Mouse (Mus musculus) heart, postnatal 0 days (tissue): ENCODE measurements around the gene Usp47. TPM values are rescaled to one million over a fixed set of nuclear protein-coding genes. Genes with fewer than 3 reads are reported as not detected.
A peak's percentile ranks its signal among the peaks of the same experiment; 100 is the strongest.

Experiments used
- ATAC-seq: fragments of 200-750 bp; cut with Nextera tagmentation; 2 replicates; pipeline ENCODE4 v1.8.0; 2017; ENCODE audit warnings: low read depth, moderate number of reproducible peaks, moderate library complexity; ENCODE audit not compliant: insufficient read depth
- DNase-seq: peaks from one replicate; pipeline ENCODE4 v3.0.0-alpha.2; 2016; ENCODE audit warnings: low spot score
- H3K27ac ChIP-seq: fragments of 300-500 bp; sonication (generic); 2 replicates; pipeline ENCODE4 v1.5.1; 2014; ENCODE audit warnings: low read depth, mild to moderate bottlenecking
- H3K27me3 ChIP-seq: fragments of 300-500 bp; sonication (generic); 2 replicates; pipeline ENCODE4 v1.6.1; 2014; ENCODE audit warnings: low read length, mixed read lengths; ENCODE audit not compliant: control insufficient read depth, insufficient read depth
- H3K36me3 ChIP-seq: fragments of 300-500 bp; sonication (generic); replicated peaks from 2 replicates; pipeline ENCODE4 v1.6.1; 2014; ENCODE audit warnings: low read length, mixed read lengths; ENCODE audit not compliant: control insufficient read depth, insufficient read depth
- H3K4me1 ChIP-seq: fragments of 300-500 bp; sonication (generic); 2 replicates; pipeline ENCODE4 v1.6.1; 2014; ENCODE audit warnings: antibody characterized with exemption; ENCODE audit not compliant: control insufficient read depth, insufficient read depth
- H3K4me2 ChIP-seq: fragments of 300-500 bp; sonication (generic); 2 replicates; pipeline ENCODE4 v1.6.1; 2014; ENCODE audit warnings: low read depth, mild to moderate bottlenecking, low read length, moderate library complexity
- H3K4me3 ChIP-seq: fragments of 300-500 bp; sonication (generic); 2 replicates; pipeline ENCODE4 v1.5.1; 2014; ENCODE audit warnings: low read depth, low read length
- H3K9ac ChIP-seq: fragments of 300-500 bp; sonication (generic); replicated peaks from 2 replicates; pipeline ENCODE4 v1.6.1; 2014; ENCODE audit warnings: low read depth, low read length, mixed read lengths
- H3K9me3 ChIP-seq: fragments of 300-500 bp; sonication (generic); replicated peaks from 2 replicates; pipeline ENCODE4 v1.6.1; 2016; ENCODE audit warnings: low read length; ENCODE audit not compliant: control insufficient read depth
- CTCF ChIP-seq: IDR thresholded peaks from 2 replicates; pipeline ENCODE4 v1.5.1; 2016; ENCODE audit warnings: antibody characterized with exemption, control low read depth, low read depth
- EP300 ChIP-seq: IDR thresholded peaks from 2 replicates; pipeline ENCODE4 v1.6.1; 2016; ENCODE audit warnings: antibody characterized with exemption, low read depth
- WGBS: fragments of 180-500 bp; shearing (Covaris S2); extraction: QIAGEN DNeasy Blood & Tissue Kit; methylation state at CpG from one replicate; pipeline ENCODE4 v1.1.7; 2014; 5-methylcytosine and 5-hydroxymethylcytosine counted together
- polyA plus RNA-seq: library from polyadenylated mRNA; unstranded; fragments of >200 nt; fragmentation: Nextera tagmentation; extraction: Ambion mirVana; gene quantifications from 2 replicates; pipeline ENCODE4 v1.2.1, GENCODE M21; 2015
- total RNA-seq: library from RNA; depleted of rRNA; stranded (reverse); fragments of >200 nt; gene quantifications from 2 replicates; pipeline ENCODE4 v1.2.3, GENCODE M21; 2014; ENCODE audit warnings: low replicate concordance

The Usp47 gene
- total and polyA plus RNA-seq, 2 experiments from 2014 or later: 39.6 to 44.0 TPM

DNA sequence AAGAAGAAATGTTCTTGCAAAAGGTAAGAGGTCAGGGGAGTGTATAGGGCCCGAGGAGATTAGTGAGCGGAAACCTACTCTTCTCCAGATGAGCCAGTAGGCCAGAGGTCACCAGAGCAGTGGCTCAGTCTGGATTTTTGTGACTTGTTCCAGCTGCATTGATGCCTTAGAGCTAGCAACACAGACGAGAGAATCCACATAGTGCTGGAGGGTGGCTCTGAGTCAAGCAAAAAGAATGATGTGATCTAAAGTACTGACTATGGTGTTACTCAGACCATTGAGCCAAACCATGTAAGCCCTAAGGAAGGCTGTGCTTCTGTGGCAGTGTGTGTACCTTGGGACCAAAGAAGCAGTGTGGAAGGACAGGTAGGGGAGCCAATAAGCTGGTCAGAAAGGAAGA is 36.4 kb upstream of the Usp47 start:
- WGBS: 73% methylated on average over 3 of the region's 3 CpGs
- no peak overlapping the region for H3K4me3 ChIP-seq
- no peak overlapping the region for H3K9ac ChIP-seq
- no peaks in the 10 kb centered on the region for H3K36me3 ChIP-seq
- no peak for DNase-seq
- no peaks in the 10 kb centered on the region for H3K27me3 ChIP-seq
- no peaks in the 10 kb centered on the region for H3K4me1 ChIP-seq
- no peak for ATAC-seq
- H3K4me2 ChIP-seq: no peak overlapping the region
- H3K9me3 ChIP-seq: no peaks in the 10 kb centered on the region
- TF ChIP-seq EP300 (no peak), CTCF (no peak)
- H3K27ac ChIP-seq: no peak overlapping the region

DNA sequence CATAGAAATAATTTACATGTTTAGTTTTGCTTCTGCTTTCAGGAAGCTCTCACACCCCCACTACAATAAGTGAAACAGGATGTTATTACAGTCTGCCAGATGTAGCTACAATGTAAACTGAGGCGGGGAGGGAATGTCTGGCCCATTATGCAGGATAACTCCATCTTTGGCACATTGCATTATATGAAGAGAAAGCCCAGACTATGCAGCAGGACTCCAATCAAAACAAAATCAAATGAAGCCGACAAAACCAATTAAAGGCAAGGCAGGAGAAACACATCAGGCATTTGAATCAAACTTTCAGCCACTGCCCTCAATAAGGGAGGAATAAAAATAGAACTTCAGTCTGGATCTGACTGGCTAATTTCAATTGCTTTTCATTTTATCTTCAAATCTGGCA is 25.9 kb upstream of the Usp47 start:
- H3K27me3 ChIP-seq: no peaks in the 10 kb centered on the region
- no peaks in the 10 kb centered on the region for H3K9me3 ChIP-seq
- DNase-seq (no peak), ATAC-seq (no peak)
- no peaks in the 10 kb centered on the region for H3K36me3 ChIP-seq
- no peak overlapping the region for H3K4me2 ChIP-seq
- no peak overlapping the region for H3K9ac ChIP-seq
- H3K4me3 ChIP-seq: no peak overlapping the region
- peaks cover 7% of the 10 kb centered on the region; the same call in 1 of the 2 replicates for H3K4me1 ChIP-seq
- WGBS: 51% methylated on average over 2 of the region's 2 CpGs
- no peak overlapping the region for H3K27ac ChIP-seq
- no peak for TF ChIP-seq CTCF
- TF ChIP-seq EP300: no peak

- TF ChIP-seq EP300 (no peak), CTCF (no peak)
- DNase-seq (no peak), ATAC-seq (peak; percentile 70)
- Histone ChIP-seq H3K27me3 (no peaks in the 10 kb centered on the region), H3K4me2 (no peak overlapping the region), H3K27ac (peak overlapping the region; percentile 58), H3K4me1 (peaks cover 7% of the 10 kb centered on the region; the same call in 1 of the 2 replicates), H3K9me3 (no peaks in the 10 kb centered on the region), H3K36me3 (no peaks in the 10 kb centered on the region), H3K4me3 (no peak overlapping the region), H3K9ac (no peak overlapping the region)
- WGBS: 31% methylated on average over 6 of the region's 6 CpGs
Observed at GRCm38 (mm10) chr7:111998446-111999004, 24.8 kb upstream of the Usp47 start.

DNA sequence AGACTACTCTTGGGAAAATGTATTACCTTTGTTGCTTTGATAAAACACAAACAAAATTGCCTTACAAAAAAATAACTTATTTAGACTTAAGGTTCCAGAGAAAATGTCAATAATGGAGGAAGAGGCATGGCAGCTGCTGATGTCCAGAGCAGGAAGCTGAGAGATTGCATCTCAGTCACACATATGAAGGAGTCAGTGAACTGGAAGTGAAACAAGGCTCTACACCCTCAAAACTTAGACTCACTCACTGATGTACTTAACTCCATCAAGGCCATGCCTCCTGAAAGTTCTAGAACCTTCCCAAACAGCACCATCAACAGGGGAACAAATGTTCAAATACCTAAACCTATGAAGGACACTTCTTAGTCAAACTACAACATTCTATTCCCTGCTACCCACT is 23.9 kb upstream of the Usp47 start:
- no peak overlapping the region for H3K9ac ChIP-seq
- H3K9me3 ChIP-seq: no peaks in the 10 kb centered on the region
- no peak overlapping the region for H3K4me3 ChIP-seq
- TF ChIP-seq CTCF (no peak), EP300 (no peak)
- DNase-seq: no peak
- H3K4me2 ChIP-seq: no peak overlapping the region
- H3K27me3 ChIP-seq: no peaks in the 10 kb centered on the region
- peaks cover 7% of the 10 kb centered on the region; the same call in 1 of the 2 replicates for H3K4me1 ChIP-seq
- ATAC-seq: no peak
- H3K27ac ChIP-seq: no peak overlapping the region
- no peaks in the 10 kb centered on the region for H3K36me3 ChIP-seq

DNA sequence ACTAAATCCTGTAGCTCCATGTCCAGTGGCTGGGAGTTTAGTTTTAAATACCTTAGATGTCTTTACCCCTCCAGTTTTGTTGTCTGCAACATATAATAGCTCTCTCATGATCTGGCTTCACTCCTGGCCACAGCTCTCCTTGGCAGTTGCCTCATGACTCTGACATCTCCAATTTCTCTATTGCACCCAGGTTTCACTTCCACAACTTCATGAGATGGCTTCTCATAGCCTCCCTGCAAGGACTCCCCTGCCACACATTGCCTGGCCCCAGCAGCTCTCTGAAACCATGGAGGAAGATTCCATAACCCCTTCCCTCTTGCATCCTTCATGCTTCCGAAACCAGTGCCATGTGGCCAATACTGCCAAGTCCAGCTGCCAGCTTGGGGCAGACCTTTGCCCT is 23.1 kb upstream of the Usp47 start:
- WGBS: 91% methylated on average over 1 of the region's 1 CpGs
- Histone ChIP-seq H3K36me3 (no peaks in the 10 kb centered on the region), H3K27ac (no peak overlapping the region), H3K4me2 (no peak overlapping the region), H3K4me3 (no peak overlapping the region), H3K4me1 (peaks cover 7% of the 10 kb centered on the region; the same call in 1 of the 2 replicates), H3K9ac (no peak overlapping the region), H3K27me3 (no peaks in the 10 kb centered on the region), H3K9me3 (no peaks in the 10 kb centered on the region)
- ATAC-seq (no peak), DNase-seq (no peak)
- TF ChIP-seq CTCF (no peak), EP300 (no peak)

- H3K4me2 ChIP-seq: no peak overlapping the region
- no peak for DNase-seq
- peaks cover 7% of the 10 kb centered on the region for H3K4me1 ChIP-seq
- 86% methylated on average over 2 of the region's 2 CpGs for WGBS
- no peak overlapping the region for H3K27ac ChIP-seq
- H3K9ac ChIP-seq: no peak overlapping the region
- H3K36me3 ChIP-seq: no peaks in the 10 kb centered on the region
- no peak overlapping the region for H3K4me3 ChIP-seq
- TF ChIP-seq EP300 (no peak), CTCF (no peak)
- ATAC-seq: no peak
- no peaks in the 10 kb centered on the region for H3K9me3 ChIP-seq
- no peaks in the 10 kb centered on the region for H3K27me3 ChIP-seq
Observed at GRCm38 (mm10) chr7:112010511-112010910, 12.8 kb upstream of the Usp47 start.
